Mouse (Mus musculus): ENCODE data around the gene Krtap4-13. TPM values are rescaled to one million over a fixed set of nuclear protein-coding genes. Genes with fewer than 3 reads are reported as not detected.
"Not testable (repeated sequence)": the region's sequence is repeated elsewhere in the genome, so short reads cannot be mapped to it uniquely, and the experiment has no call there.

The Krtap4-13 gene
- polyA plus RNA-seq (2012; ENCODE audit: insufficient read depth, insufficient read length, low replicate concordance, missing spikeins), result not detected in 2 replicates

- H3K4me1 ChIP-seq (ENCODE audit: control insufficient read depth, insufficient read depth, low read length); H3K27ac ChIP-seq (ENCODE audit: insufficient read depth, low read depth, low read length); H3K4me3 ChIP-seq (ENCODE audit: insufficient read depth, low read depth, low read length): not testable (repeated sequence)
Measured at GRCm38 (mm10) chr11:99809792-99810191, at the start of gene Krtap4-13. TSS of gene Krtap4-13 (minus strand) at chr11:99809892.

GRCm38 (mm10) chr11:99858761-99859160, 49.1 kb upstream of the Krtap4-13 start:
- WGBS, result 32% methylated on average over 2 of the region's 2 CpGs
- H3K27ac ChIP-seq (ENCODE audit: insufficient read depth, low read depth, low read length), result no peak overlapping the region
- TF ChIP-seq CTCF (IDR thresholded peaks at IDR 0.05; ENCODE audit: insufficient read depth, low read depth, low read length) (no peak), POLR2A (IDR thresholded peaks at IDR 0.05; ENCODE audit: insufficient read depth, low read depth, low read length) (no peak)
- no peaks in the 10 kb centered on the region for H3K4me1 ChIP-seq (ENCODE audit: control insufficient read depth, insufficient read depth, low read length)
- no peak overlapping the region for H3K4me3 ChIP-seq (ENCODE audit: insufficient read depth, low read depth, low read length)

GRCm38 (mm10) chr11:99857617-99858016, 47.9 kb upstream of the Krtap4-13 start, which contains the start of gene Gm11568:
TSS of gene Gm11568 (plus strand) at chr11:99857917.
- Histone ChIP-seq H3K4me3 (ENCODE audit: insufficient read depth, low read depth, low read length) (no peak within 1 kb of the TSS), H3K27ac (ENCODE audit: insufficient read depth, low read depth, low read length) (no peak within 1 kb of the TSS), H3K4me1 (ENCODE audit: control insufficient read depth, insufficient read depth, low read length) (no peaks in the 10 kb centered on the region)
- TF ChIP-seq POLR2A (IDR thresholded peaks at IDR 0.05; ENCODE audit: insufficient read depth, low read depth, low read length) (no peak), CTCF (IDR thresholded peaks at IDR 0.05; ENCODE audit: insufficient read depth, low read depth, low read length) (no peak)
- 88% methylated on average over 2 of the region's 2 CpGs for WGBS

- Histone ChIP-seq H3K27ac (ENCODE audit: insufficient read depth, low read depth, low read length) (no peak overlapping the region), H3K4me3 (ENCODE audit: insufficient read depth, low read depth, low read length) (no peak overlapping the region), H3K4me1 (ENCODE audit: control insufficient read depth, insufficient read depth, low read length) (no peaks in the 10 kb centered on the region)
- TF ChIP-seq CTCF (IDR thresholded peaks at IDR 0.05; ENCODE audit: insufficient read depth, low read depth, low read length) (no peak), POLR2A (IDR thresholded peaks at IDR 0.05; ENCODE audit: insufficient read depth, low read depth, low read length) (no peak)
- WGBS, result 62% methylated on average over 3 of the region's 3 CpGs
Measured at GRCm38 (mm10) chr11:99854121-99854520, 44.4 kb upstream of the Krtap4-13 start.

GRCm38 (mm10) chr11:99851508-99851907, 41.8 kb upstream of the Krtap4-13 start, which contains the start of gene Krtap4-16:
TSS of gene Krtap4-16 (minus strand) at chr11:99851608.
- Histone ChIP-seq H3K4me1 (ENCODE audit: control insufficient read depth, insufficient read depth, low read length) (no peaks in the 10 kb centered on the region), H3K4me3 (ENCODE audit: insufficient read depth, low read depth, low read length) (no peak within 1 kb of the TSS), H3K27ac (ENCODE audit: insufficient read depth, low read depth, low read length) (no peak within 1 kb of the TSS)
- no peak for TF ChIP-seq POLR2A (IDR thresholded peaks at IDR 0.05; ENCODE audit: insufficient read depth, low read depth, low read length)
- no peak for TF ChIP-seq CTCF (IDR thresholded peaks at IDR 0.05; ENCODE audit: insufficient read depth, low read depth, low read length)

- WGBS, result 96% methylated on average over 2 of the region's 2 CpGs
- Histone ChIP-seq H3K4me1 (ENCODE audit: control insufficient read depth, insufficient read depth, low read length) (no peaks in the 10 kb centered on the region), H3K27ac (ENCODE audit: insufficient read depth, low read depth, low read length) (no peak overlapping the region), H3K4me3 (ENCODE audit: insufficient read depth, low read depth, low read length) (no peak overlapping the region)
- TF ChIP-seq POLR2A (IDR thresholded peaks at IDR 0.05; ENCODE audit: insufficient read depth, low read depth, low read length), result no peak
- TF ChIP-seq CTCF (IDR thresholded peaks at IDR 0.05; ENCODE audit: insufficient read depth, low read depth, low read length), result no peak
Measured at GRCm38 (mm10) chr11:99846746-99847145, 37.1 kb upstream of the Krtap4-13 start.

- Histone ChIP-seq H3K4me3 (ENCODE audit: insufficient read depth, low read depth, low read length) (no peak overlapping the region), H3K27ac (ENCODE audit: insufficient read depth, low read depth, low read length) (no peak overlapping the region), H3K4me1 (ENCODE audit: control insufficient read depth, insufficient read depth, low read length) (no peaks in the 10 kb centered on the region)
- WGBS, result 40% methylated on average over 1 of the region's 1 CpGs
- TF ChIP-seq CTCF (IDR thresholded peaks at IDR 0.05; ENCODE audit: insufficient read depth, low read depth, low read length) (no peak), POLR2A (IDR thresholded peaks at IDR 0.05; ENCODE audit: insufficient read depth, low read depth, low read length) (no peak)
Measured at GRCm38 (mm10) chr11:99842185-99842584, 32.5 kb upstream of the Krtap4-13 start.

- 76% methylated on average over 1 of the region's 1 CpGs for WGBS
- Histone ChIP-seq H3K27ac (ENCODE audit: insufficient read depth, low read depth, low read length) (no peak within 1 kb of the TSS), H3K4me1 (ENCODE audit: control insufficient read depth, insufficient read depth, low read length) (no peaks in the 10 kb centered on the region), H3K4me3 (ENCODE audit: insufficient read depth, low read depth, low read length) (no peak within 1 kb of the TSS)
- TF ChIP-seq POLR2A (IDR thresholded peaks at IDR 0.05; ENCODE audit: insufficient read depth, low read depth, low read length), result no peak
- no peak for TF ChIP-seq CTCF (IDR thresholded peaks at IDR 0.05; ENCODE audit: insufficient read depth, low read depth, low read length)
Measured at GRCm38 (mm10) chr11:99837966-99838365, 28.3 kb upstream of the Krtap4-13 start, which contains the start of gene 2300003K06Rik. TSS of gene 2300003K06Rik (minus strand) at chr11:99838066.

- 89% methylated on average over 2 of the region's 2 CpGs for WGBS
- H3K4me1 ChIP-seq (ENCODE audit: control insufficient read depth, insufficient read depth, low read length); H3K4me3 ChIP-seq (ENCODE audit: insufficient read depth, low read depth, low read length); H3K27ac ChIP-seq (ENCODE audit: insufficient read depth, low read depth, low read length): not testable (repeated sequence)
Measured at GRCm38 (mm10) chr11:99815566-99815965, 5.9 kb upstream of the Krtap4-13 start, which contains the start of gene Gm11564. TSS of gene Gm11564 (minus strand) at chr11:99815666.

GRCm38 (mm10) chr11:99804346-99804745, 5.3 kb downstream of the Krtap4-13 start, which contains the start of gene Gm11554:
TSS of gene Gm11554 (minus strand) at chr11:99804446.
- no CpG with 5 or more reads among the region's 1 CpGs for WGBS
- not testable (repeated sequence) for H3K27ac ChIP-seq (ENCODE audit: insufficient read depth, low read depth, low read length); H3K4me3 ChIP-seq (ENCODE audit: insufficient read depth, low read depth, low read length); H3K4me1 ChIP-seq (ENCODE audit: control insufficient read depth, insufficient read depth, low read length)

GRCm38 (mm10) chr11:99798832-99799231, 10.9 kb downstream of the Krtap4-13 start, which contains the start of gene Gm11569:
TSS of gene Gm11569 (minus strand) at chr11:99798932.
- H3K4me1 ChIP-seq (ENCODE audit: control insufficient read depth, insufficient read depth, low read length); H3K4me3 ChIP-seq (ENCODE audit: insufficient read depth, low read depth, low read length); H3K27ac ChIP-seq (ENCODE audit: insufficient read depth, low read depth, low read length): not testable (repeated sequence)
- WGBS, result no CpG with 5 or more reads among the region's 1 CpGs
